8 mouse cellular contexts compared by ENCODE assay signal in the genomic region with DNA sequence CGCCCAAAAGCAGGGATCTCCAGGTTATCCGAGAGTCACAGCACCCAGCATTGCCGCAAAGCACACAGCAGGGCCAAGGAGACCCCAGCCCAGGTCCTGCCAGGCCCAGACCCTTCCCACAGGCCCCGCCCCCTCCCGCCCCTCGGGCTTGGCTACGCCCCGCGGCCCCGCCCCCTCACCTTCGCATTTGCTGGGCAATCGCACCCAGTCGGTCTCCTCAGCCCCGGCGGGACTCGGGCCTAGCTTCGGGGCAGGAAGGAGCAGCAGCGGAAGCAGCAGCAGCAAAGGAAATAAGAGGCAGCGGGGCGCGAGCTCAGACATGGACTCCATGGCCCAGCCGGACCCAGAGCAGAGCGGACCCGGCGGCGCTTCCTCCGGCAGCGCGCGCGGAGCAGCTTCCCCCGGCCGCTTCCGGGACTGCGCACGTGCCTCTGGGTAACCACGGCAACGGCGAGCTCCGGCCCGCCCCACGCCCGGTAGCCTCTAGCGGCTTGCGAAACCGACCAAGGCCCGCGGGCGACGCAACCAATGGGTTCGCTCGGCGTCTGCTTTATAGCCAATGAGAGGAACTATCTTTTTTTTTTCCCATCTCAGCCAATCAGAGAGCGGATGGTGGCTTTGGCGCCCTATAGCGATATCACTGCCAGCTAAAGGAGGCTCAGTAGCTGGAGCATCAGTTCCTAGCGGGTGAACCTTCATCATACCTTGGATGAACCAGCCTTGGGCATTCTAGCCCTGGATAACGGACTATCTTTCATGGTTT. TPM values are rescaled to one million over a fixed set of nuclear protein-coding genes. Genes with fewer than 3 reads are reported as not detected.
DNase-seq lines count a peak whose midpoint lies in the region; ATAC-seq and TF ChIP-seq lines count a peak whose summit lies in the region.

Gene Cnpy3, minus strand, starts transcription at position 421 of the 763 bp plus-strand sequence.

- peaks cover 29% of the 10 kb centered on the region for H3K79me2 ChIP-seq in CH12.LX (replicated peaks; ENCODE audit: control insufficient read depth, extremely low read depth, insufficient read depth, poor library complexity, severe bottlenecking)

- H3K4me2 ChIP-seq in CH12.LX (ENCODE audit: insufficient read depth, low read depth, poor library complexity, severe bottlenecking), result peak within 1 kb of the TSS; percentile 88
- peak within 1 kb of the TSS; percentile 75 for H3K4me2 ChIP-seq in forebrain, embryonic 12.5 days
- H3K4me2 ChIP-seq in heart, postnatal 0 days (ENCODE audit: low read depth, low read length), result peak within 1 kb of the TSS; percentile 71
- H3K4me2 ChIP-seq in liver, embryonic 16.5 days (ENCODE audit: low read depth, low read length), result peak within 1 kb of the TSS; percentile 88
- peak within 1 kb of the TSS; percentile 82 for H3K4me2 ChIP-seq in neural tube, embryonic 13.5 days

- peak within 1 kb of the TSS; percentile 98 for H3K9ac ChIP-seq in CH12.LX (ENCODE audit: insufficient read depth, low read depth)
- peak within 1 kb of the TSS; percentile 71 for H3K9ac ChIP-seq in forebrain, embryonic 12.5 days
- H3K9ac ChIP-seq in heart, postnatal 0 days (replicated peaks; ENCODE audit: low read depth, low read length), result peak within 1 kb of the TSS; percentile 74
- H3K9ac ChIP-seq in liver, embryonic 16.5 days (ENCODE audit: low read depth, low read length), result peak within 1 kb of the TSS; percentile 73
- peak within 1 kb of the TSS; percentile 85 for H3K9ac ChIP-seq in neural tube, embryonic 13.5 days

- no peaks in the 10 kb centered on the region for H3K27me3 ChIP-seq in CH12.LX (replicated peaks)
- H3K27me3 ChIP-seq in forebrain, embryonic 12.5 days, result 0 out of 2 replicates have a peak, but pooled peaks cover 6% of the 10 kb centered on the region
- H3K27me3 ChIP-seq in heart, postnatal 0 days (ENCODE audit: control insufficient read depth, insufficient read depth, low read length), result no peaks in the 10 kb centered on the region
- H3K27me3 ChIP-seq in liver, embryonic 16.5 days (ENCODE audit: control insufficient read depth, insufficient read depth, low read depth, low read length), result no peaks in the 10 kb centered on the region
- no peaks in the 10 kb centered on the region for H3K27me3 ChIP-seq in neural tube, embryonic 13.5 days
- H3K27me3 ChIP-seq in testis, adult 2 months (ENCODE audit: control insufficient read depth, insufficient read depth, low read length), result no peaks in the 10 kb centered on the region

- dilution Hi-C loops in CH12.LX (cut with MboI; ENCODE audit: extremely low pct_ligation_motif_present, extremely low pct_unique_long_range_greater_than_20kb, low sequenced_read_pairs), result no loop called here

- no peak for TF ChIP-seq RAD21 in CH12.LX (IDR thresholded peaks at IDR 0.05; ENCODE audit: low read depth, low read length)

- H3K9me3 ChIP-seq in CH12.LX (replicated peaks; ENCODE audit: low read length), result peaks cover 13% of the 10 kb centered on the region
- no peaks in the 10 kb centered on the region for H3K9me3 ChIP-seq in forebrain, embryonic 12.5 days
- no peaks in the 10 kb centered on the region for H3K9me3 ChIP-seq in heart, postnatal 0 days (replicated peaks; ENCODE audit: control insufficient read depth, low read length)
- no peaks in the 10 kb centered on the region for H3K9me3 ChIP-seq in liver, embryonic 16.5 days (replicated peaks; ENCODE audit: control insufficient read depth, low read length)
- H3K9me3 ChIP-seq in neural tube, embryonic 13.5 days, result no peaks in the 10 kb centered on the region

- H3K36me3 ChIP-seq in CH12.LX (replicated peaks in 1 of 2; ENCODE audit: control insufficient read depth in 1 of 2, insufficient read depth in 1 of 2, low read length in 1 of 2), result peaks cover 4 to 12% of the 10 kb centered on the region in 2 experiments
- H3K36me3 ChIP-seq in forebrain, embryonic 12.5 days (replicated peaks), result peaks cover 3% of the 10 kb centered on the region
- H3K36me3 ChIP-seq in heart, postnatal 0 days (replicated peaks; ENCODE audit: control insufficient read depth, insufficient read depth, low read length), result no peaks in the 10 kb centered on the region; the same call in 1 of the 2 replicates
- peaks cover 1% of the 10 kb centered on the region; the same call in 1 of the 2 replicates for H3K36me3 ChIP-seq in liver, embryonic 16.5 days (ENCODE audit: control insufficient read depth, insufficient read depth)
- H3K36me3 ChIP-seq in neural tube, embryonic 13.5 days, result peaks cover 6% of the 10 kb centered on the region
- no peaks in the 10 kb centered on the region for H3K36me3 ChIP-seq in testis, adult 2 months (ENCODE audit: control insufficient read depth, insufficient read depth, low read length)

- peak within 1 kb of the TSS; percentile 68 to 79 (median 73) for H3K4me3 ChIP-seq in CH12.LX (replicated peaks in 1 of 3; ENCODE audit: low read depth in 2 of 3, low read length in 2 of 3, poor library complexity in 1 of 3)
- H3K4me3 ChIP-seq in forebrain, embryonic 12.5 days (replicated peaks), result peak within 1 kb of the TSS; percentile 82
- H3K4me3 ChIP-seq in heart, postnatal 0 days (ENCODE audit: low read depth, low read length), result peak within 1 kb of the TSS; percentile 78
- H3K4me3 ChIP-seq in liver, embryonic 16.5 days (ENCODE audit: low read depth, low read length), result peak within 1 kb of the TSS; percentile 77
- H3K4me3 ChIP-seq in neural tube, embryonic 13.5 days, result peak within 1 kb of the TSS; percentile 76
- peak within 1 kb of the TSS; percentile 94 for H3K4me3 ChIP-seq in testis, adult 2 months (ENCODE audit: control insufficient read depth, low read depth, low read length)

- under 1% methylated on average over 58 of the region's 58 CpGs for WGBS in forebrain, embryonic 12.5 days
- WGBS in heart, postnatal 0 days, result 1% methylated on average over 58 of the region's 58 CpGs
- under 1% methylated on average over 57 of the region's 58 CpGs for WGBS in liver, embryonic 16.5 days (ENCODE audit: insufficient replicate concordance)
- under 1% methylated on average over 58 of the region's 58 CpGs for WGBS in neural tube, embryonic 13.5 days

- H3K4me1 ChIP-seq in CH12.LX (ENCODE audit: control insufficient read depth in 1 of 2, insufficient read depth in 2 of 2), result peaks cover 7 to 33% of the 10 kb centered on the region in 2 experiments; a peak in 3 of 4 replicates
- H3K4me1 ChIP-seq in forebrain, embryonic 12.5 days, result peaks cover 20% of the 10 kb centered on the region
- H3K4me1 ChIP-seq in heart, postnatal 0 days (ENCODE audit: control insufficient read depth, insufficient read depth), result 0 out of 2 replicates have a peak, but pooled peaks cover 7% of the 10 kb centered on the region
- peaks cover 15% of the 10 kb centered on the region for H3K4me1 ChIP-seq in liver, embryonic 16.5 days (ENCODE audit: control insufficient read depth, low read depth, low read length)
- peaks cover 27% of the 10 kb centered on the region for H3K4me1 ChIP-seq in neural tube, embryonic 13.5 days (replicated peaks)
- peaks cover 15% of the 10 kb centered on the region for H3K4me1 ChIP-seq in testis, adult 2 months (ENCODE audit: control insufficient read depth, insufficient read depth, low read length)

- TF ChIP-seq CTCF in CH12.LX (conservative IDR thresholded peaks at IDR 0.05 in 1 of 2, IDR thresholded peaks at IDR 0.05 in 1 of 2; ENCODE audit: low read depth in 2 of 2, low read length in 2 of 2), result no peak
- TF ChIP-seq CTCF in heart, postnatal 0 days (IDR thresholded peaks at IDR 0.05; ENCODE audit: low read depth), result no peak
- no peak for TF ChIP-seq CTCF in testis, adult 2 months (IDR thresholded peaks at IDR 0.05; ENCODE audit: control insufficient read depth, insufficient read depth, insufficient replicate concordance, low read depth, low read length)

- H3K27ac ChIP-seq in CH12.LX (ENCODE audit: insufficient read depth, low read depth), result peak within 1 kb of the TSS; percentile 99
- H3K27ac ChIP-seq in forebrain, embryonic 12.5 days, result peak within 1 kb of the TSS; percentile 89
- peak within 1 kb of the TSS; percentile 90 for H3K27ac ChIP-seq in heart, postnatal 0 days (ENCODE audit: low read depth)
- H3K27ac ChIP-seq in liver, embryonic 16.5 days (ENCODE audit: low read length), result peak within 1 kb of the TSS; percentile 91
- H3K27ac ChIP-seq in neural tube, embryonic 13.5 days (replicated peaks), result peak within 1 kb of the TSS; percentile 91
- H3K27ac ChIP-seq in testis, adult 2 months (ENCODE audit: control insufficient read depth, insufficient read depth, low read depth, low read length), result peak within 1 kb of the TSS; percentile 84

- peak; percentile 97 for DNase-seq in CH12.LX (ENCODE audit: extremely low read depth)
- DNase-seq in c-Kit-positive CD71-positive TER-119-negative erythroid progenitor cells, embryonic 14.5 days (ENCODE audit: low read depth), result peak; percentile 97
- peak; percentile 98 for DNase-seq in heart, postnatal 0 days (ENCODE audit: low spot score)
- DNase-seq in kidney, postnatal 4 days, result peak; percentile 98 to 99

- TF ChIP-seq EP300 in CH12.LX (IDR thresholded peaks at IDR 0.05; ENCODE audit: low read length), result 0 out of 2 replicates have a peak, but pooled peaks have one; percentile 26
- peak; percentile 91 for TF ChIP-seq EP300 in heart, postnatal 0 days (IDR thresholded peaks at IDR 0.05; ENCODE audit: low read depth)

- peak; percentile 100 for ATAC-seq in forebrain, embryonic 12.5 days (ENCODE audit: low FRiP score)
- peak; percentile 98 for ATAC-seq in heart, postnatal 0 days (ENCODE audit: insufficient read depth, low read depth)
- ATAC-seq in liver, embryonic 16.5 days (ENCODE audit: low read depth), result peak; percentile 99
- peak; percentile 99 for ATAC-seq in neural tube, embryonic 13.5 days (ENCODE audit: low read depth)

- TF ChIP-seq POLR2A in CH12.LX (IDR thresholded peaks at IDR 0.05; ENCODE audit: low read depth, low read length), result peak; percentile 96
- peak; percentile 73 for TF ChIP-seq POLR2A in testis, adult 2 months (IDR thresholded peaks at IDR 0.05; ENCODE audit: control insufficient read depth, low read depth, low read length)

- in situ Hi-C loops in CH12.LX (cut with MboI; ENCODE audit: low pct_ligation_motif_present, low pct_unique_long_range_greater_than_20kb, low sequenced_read_pairs), result no loop called here

TF ChIP-seq in CH12.LX, 34 proteins besides CTCF, POLR2A, EP300 and RAD21 (continues in another document):
- TF ChIP-seq SIN3A (IDR thresholded peaks at IDR 0.05; ENCODE audit: low read length), result peak; percentile 77; the same call in 1 of the 2 replicates
- no peak for TF ChIP-seq JUND (conservative IDR thresholded peaks at IDR 0.05; ENCODE audit: low read depth, low read length)
- TF ChIP-seq MXI1 (IDR thresholded peaks at IDR 0.05; ENCODE audit: low read depth, low read length), result peak; percentile 97

RNA-seq across cellular contexts. Expression of gene Cnpy3, which starts in this region (rescaled TPM):
- 82.5 and 102 TPM in 2 replicates for total RNA-seq in CH12.LX (2012; rRNA removed)
- 78.6 and 80.4 TPM in 2 replicates for total RNA-seq in CH12.LX (2014; rRNA removed)
- polyA plus RNA-seq in CH12.LX (2012; ENCODE audit: insufficient read length, low read depth), result 94.8 and 111 TPM in 2 replicates
- 56.6 and 57.3 TPM in 2 replicates for polyA plus RNA-seq in forebrain, embryonic 12.5 days (2016; fragmentation: Nextera tagmentation; extraction: Ambion mirVana)
- 37.9 and 44.5 TPM in 2 replicates for total RNA-seq in heart, postnatal 0 days (2014; rRNA removed; ENCODE audit: low replicate concordance)
- 27.7 and 29.0 TPM in 2 replicates for polyA plus RNA-seq in heart, postnatal 0 days (2015; fragmentation: Nextera tagmentation; extraction: Ambion mirVana)
- 24.7 TPM in 2 replicates for polyA plus RNA-seq in liver, embryonic 16.5 days (2015; fragmentation: Nextera tagmentation; extraction: Ambion mirVana)
- 60.9 and 63.4 TPM in 2 replicates for polyA plus RNA-seq in neural tube, embryonic 13.5 days (2015; fragmentation: Nextera tagmentation; extraction: Ambion mirVana)
- polyA plus RNA-seq in testis, adult 2 months (2012; rRNA removed), result 18.9 and 20.6 TPM in 2 replicates

Comparison
In these comparisons a context has a peak if more than half of its experiments do, and no peak if none do; other contexts are left out.
1. Peak in every context shown above with its lines: DNase-seq, ATAC-seq, H3K4me3 ChIP-seq and H3K27ac ChIP-seq.